Mouse (Mus musculus) kidney, postnatal 4 days (tissue): Measurements from ENCODE around the gene Hoxc10.
A peak's percentile ranks its signal among the peaks of the same experiment; 100 is the strongest.

Experiments used
- DNase-seq, 2 experiments: peaks; one replicate each; pipeline ENCODE4 v3.0.0; 2021; ENCODE audit warnings: mixed read lengths in 2 of 2

Gene Hoxc10

DNA sequence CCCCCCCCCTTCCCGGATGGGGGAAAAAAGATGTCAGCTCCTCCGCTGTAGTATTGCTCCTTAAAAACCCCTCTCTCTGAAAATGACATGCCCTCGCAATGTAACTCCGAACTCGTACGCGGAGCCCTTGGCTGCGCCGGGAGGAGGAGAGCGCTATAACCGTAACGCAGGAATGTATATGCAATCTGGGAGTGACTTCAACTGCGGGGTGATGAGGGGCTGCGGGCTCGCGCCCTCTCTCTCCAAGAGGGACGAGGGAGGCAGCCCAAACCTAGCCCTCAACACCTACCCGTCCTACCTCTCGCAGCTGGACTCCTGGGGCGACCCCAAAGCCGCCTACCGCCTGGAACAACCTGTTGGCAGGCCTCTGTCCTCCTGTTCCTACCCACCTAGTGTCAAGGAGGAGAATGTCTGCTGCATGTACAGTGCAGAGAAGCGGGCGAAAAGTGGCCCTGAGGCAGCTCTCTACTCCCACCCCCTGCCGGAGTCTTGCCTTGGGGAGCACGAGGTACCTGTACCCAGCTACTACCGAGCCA is at the start of gene Hoxc10:
Gene Hoxc10, plus strand, starts transcription at position 21 of the 536 bp plus-strand sequence.
- DNase-seq, result no peak

DNA sequence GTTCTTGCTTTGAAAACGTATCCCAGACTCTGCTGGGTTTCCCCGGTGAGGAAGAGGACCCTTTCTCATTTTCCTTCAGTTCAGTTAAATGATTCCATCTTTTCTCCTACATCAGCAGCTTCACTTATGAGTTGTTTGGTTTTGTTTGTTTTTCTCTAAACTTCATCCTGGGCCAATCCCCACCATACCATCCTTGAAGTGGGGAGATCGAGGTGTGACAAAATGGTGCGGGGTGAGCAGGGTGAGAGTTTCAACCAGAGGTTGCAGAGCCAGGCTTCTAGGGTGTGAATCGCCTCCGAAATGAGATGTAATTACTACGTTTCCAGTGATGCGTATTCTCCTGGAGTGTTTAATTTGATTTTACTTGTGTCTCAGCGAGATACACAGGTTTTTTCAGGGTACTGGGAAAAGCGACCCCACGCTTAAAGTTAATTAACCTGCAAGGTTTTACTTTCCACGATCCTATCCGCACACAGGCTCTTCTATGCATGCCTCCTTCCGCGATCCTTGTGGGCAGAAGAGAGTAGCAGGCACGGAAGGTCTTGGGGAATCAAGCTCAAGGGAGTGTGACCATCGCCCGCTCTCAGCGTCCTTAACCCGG is 48.5 kb upstream of the Hoxc10 start:
- DNase-seq, result peak in 1 of 2 experiments; percentile 5

- peak in 1 of 2 experiments; percentile 7 for DNase-seq
Observed at GRCm38 (mm10) chr15:102918611-102919265, 47.9 kb upstream of the Hoxc10 start.

DNA sequence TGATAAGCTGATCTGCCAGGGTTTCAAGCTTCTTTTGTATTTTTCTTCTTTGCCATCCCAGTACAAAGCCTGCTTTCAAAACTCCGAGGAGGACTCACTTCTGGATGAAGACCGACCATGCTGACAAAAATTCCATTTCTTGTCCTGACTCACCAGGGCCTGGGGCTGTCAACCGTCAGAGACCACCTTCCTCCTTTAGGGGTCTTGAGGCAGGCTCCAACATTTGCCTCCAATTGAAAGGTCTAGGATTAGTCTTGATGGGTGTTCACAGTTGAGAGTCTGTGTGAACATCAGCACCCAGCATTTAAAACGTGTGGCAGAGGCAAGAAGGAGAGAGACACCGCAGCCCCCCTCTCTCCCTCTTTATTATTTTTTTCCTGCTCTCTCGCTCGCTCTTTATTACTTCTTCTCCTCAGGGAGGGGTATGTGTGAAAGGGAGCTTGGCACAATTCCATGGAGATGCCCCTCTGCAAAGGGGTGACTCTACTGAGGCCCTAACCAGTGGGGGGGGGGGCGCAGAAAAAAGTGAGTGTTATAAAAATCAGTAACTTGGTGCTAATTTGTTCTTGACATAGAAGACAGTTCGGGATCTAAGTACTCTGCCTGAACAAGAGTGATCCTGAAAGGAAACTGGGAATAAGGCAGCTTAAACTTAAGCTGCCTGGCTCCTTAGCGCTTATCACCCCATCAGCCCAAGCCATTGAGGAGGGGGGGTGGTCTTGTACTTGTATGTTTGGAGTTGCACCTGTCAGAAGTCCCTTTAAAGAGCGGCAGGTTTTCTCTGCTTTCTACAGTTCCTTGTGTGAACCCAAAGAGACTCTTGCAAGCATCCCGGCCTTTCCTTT is 47.0 kb upstream of the Hoxc10 start:
- peak in 1 of 2 experiments; percentile 4 for DNase-seq

DNA sequence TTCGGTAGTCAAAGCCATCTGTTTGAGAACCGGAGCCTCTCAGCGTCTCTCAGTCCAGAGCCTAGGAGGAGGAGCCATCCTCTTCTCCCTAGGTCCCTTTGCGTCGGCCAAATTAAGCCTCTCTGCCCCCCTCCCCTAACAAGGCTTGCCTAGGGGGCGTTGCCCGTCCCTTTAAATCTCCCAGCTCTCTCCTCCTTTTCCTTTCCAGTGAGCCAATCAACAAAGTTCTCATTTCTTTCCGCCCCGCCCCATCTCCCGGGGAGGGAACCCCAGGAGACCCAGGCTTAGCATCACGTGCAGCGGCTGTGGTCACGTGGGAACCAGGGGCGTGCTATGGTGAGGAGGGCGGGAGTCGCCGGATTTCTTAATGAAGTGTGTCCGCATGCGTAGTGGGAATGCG is 46.0 kb upstream of the Hoxc10 start:
- peak; percentile 85 to 91 for DNase-seq

- peak in 1 of 2 experiments; percentile 60 for DNase-seq
Observed at GRCm38 (mm10) chr15:102921053-102922011, 45.3 kb upstream of the Hoxc10 start, which contains the start of gene Hoxc13. Gene Hoxc13, plus strand, starts transcription at chr15:102921103.

GRCm38 (mm10) chr15:102922012-102922362 is 44.6 kb upstream of the Hoxc10 start:
- DNase-seq, result peak; percentile 62 to 79

- peak in 1 of 2 experiments; percentile 9 for DNase-seq
Observed at GRCm38 (mm10) chr15:102922636-102923500, 43.7 kb upstream of the Hoxc10 start.

DNA sequence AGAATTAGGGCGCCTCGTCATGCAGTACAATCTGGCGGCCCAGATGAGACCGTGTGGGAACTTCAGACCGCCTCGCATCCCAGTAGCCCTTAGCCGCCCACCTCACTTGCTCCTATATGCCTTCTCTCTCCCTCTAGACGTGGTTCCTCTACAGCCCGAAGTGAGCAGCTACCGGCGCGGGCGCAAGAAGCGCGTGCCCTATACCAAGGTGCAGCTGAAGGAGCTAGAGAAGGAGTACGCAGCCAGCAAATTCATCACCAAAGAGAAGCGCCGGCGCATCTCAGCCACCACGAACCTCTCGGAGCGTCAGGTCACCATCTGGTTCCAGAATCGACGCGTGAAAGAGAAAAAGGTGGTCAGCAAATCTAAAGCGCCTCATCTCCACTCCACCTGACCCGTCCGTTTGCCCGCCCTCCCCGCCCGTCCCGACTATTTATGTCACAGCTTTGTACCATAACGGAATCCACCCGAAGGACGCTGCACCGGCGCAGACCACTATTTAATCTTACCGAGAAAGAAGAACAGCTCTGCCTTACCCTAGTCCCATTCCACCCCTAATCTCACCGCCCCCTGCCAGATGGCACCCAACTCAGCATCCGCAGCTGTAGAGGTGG is 39.5 kb upstream of the Hoxc10 start:
- peak in 1 of 2 experiments; percentile 31 for DNase-seq

DNA sequence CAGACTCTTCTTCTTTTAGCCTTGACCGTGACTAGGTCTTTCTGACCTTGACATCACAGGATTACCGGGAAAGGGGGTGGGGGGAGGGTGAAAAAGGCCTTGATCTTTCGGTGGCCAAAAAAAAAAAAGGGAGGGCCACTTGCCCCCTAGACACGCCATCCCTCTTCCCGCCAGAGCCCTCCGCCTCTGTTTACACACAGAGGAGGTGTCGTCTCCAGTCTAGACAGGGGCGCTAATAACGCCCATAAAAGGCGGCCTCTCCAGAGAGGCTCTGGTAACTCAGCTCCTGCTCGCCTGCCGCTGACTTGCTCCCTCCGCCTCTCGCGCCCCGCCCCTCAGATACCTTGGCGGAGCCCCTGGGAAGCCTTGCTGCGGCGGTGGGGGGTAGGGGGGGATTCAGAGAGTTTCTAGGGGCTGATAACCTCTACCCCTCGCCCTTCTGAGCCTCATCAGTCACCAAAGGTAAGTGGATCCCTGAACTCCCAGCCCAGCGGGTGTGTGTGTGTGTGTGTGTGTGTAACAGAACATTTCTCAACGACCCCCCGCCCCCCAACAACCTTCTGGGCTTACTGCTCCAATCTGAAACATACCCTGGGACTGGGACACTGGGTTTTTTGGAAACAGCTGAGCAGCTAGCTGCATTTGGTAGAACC is 34.8 kb upstream of the Hoxc10 start:
- no peak for DNase-seq

DNA sequence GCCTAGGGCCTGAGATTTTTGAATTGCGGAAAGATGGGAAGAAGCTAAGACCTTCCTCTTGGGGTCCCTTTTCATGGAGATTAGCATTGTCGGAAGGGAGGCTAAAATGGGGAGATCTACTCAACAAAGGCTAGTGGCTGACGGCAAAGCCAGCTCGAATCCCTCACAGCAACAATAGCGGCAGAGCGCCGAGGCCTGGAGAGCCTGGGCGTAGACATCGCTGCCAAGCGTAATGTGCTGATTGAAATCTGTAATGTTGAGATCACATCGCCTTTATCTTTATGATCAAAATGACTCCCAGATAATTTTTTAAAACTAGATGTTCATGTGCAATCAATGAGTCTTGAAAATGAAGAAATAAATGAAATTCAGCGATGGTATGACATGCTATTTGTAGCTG is 32.2 kb upstream of the Hoxc10 start:
- no peak for DNase-seq

DNA sequence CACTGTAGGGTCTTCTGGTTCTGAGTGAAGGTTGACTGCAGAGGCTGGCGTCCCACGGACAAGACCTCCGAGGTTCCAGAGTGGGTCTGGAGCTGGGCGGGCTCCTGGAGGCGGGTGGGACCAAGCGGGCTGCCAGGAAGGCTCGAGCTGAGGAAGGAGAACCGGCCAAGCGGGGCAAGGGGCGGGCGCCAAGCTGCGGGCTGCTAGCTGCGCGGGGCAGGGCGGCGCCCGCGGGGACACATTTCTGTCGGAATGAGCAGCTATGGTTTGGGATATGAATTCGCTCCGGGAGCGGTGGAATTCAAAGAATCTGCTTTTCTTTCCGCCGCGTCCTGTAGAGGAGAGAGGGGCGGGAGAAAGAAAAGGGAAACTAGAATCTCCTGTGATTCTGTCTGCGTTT is 31.7 kb upstream of the Hoxc10 start:
- DNase-seq, result peak; percentile 55 to 66

DNA sequence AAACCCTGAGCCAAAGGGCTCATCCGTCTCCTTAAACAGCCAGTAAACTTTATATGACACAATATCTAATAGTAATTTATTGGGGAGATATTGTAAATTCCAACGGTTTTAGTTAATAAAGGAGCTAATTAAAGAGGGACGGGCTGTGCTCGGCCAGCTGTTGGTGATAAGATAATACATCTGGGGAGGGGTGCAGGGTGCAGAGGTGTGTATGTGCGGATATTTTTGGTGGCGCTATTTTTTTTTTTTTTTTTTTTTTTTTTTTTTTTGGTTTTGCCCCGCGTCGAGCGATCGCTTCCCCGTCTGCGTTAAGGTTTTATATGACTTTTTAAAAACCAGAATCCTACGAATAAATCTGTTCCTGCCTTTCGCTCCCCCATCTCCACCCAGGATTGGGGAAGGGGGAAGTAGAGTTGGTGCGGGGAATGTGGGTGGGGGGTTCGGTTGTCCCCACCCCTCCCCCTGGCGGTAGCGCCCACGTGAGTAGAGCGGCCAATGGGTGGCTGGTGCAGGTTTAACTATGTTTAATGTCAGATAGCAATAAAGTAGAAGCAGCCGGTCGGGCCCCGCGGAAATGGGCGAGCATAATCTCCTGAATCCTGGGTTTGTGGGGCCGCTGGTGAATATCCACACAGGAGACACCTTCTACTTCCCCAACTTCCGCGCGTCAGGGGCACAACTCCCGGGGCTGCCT is 30.2 kb upstream of the Hoxc10 start, which contains the start of gene Hoxc12:
Gene Hoxc12, plus strand, starts transcription at position 479 of the 694 bp plus-strand sequence.
- no peak for DNase-seq

GRCm38 (mm10) chr15:102937036-102937666 is 29.4 kb upstream of the Hoxc10 start:
- DNase-seq, result no peak

- DNase-seq, result peak in 1 of 2 experiments; percentile 57
Observed at GRCm38 (mm10) chr15:102939256-102940155, 27.1 kb upstream of the Hoxc10 start.

- peak; percentile 73 to 81 for DNase-seq
Observed at GRCm38 (mm10) chr15:102942739-102943467, 23.7 kb upstream of the Hoxc10 start.

DNA sequence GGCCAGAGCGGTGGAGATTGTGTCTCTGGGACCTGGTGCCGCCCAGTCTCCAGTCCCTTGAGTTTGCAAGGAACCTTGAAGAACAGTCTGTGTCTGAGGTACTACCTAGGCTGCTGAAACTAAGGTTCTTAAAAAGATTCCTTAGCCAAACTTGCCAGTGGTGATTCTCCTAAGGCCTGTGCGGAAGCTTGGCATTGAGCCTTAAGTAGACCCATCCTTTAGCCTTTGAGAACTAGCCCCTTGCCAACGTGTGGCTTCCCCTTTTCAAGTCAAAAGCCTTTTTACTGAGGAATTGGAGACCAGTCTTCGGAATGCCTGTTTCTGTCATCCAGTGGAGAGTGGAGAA is 23.2 kb upstream of the Hoxc10 start:
- no peak for DNase-seq
